Mouse (Mus musculus) urinary bladder, postnatal 14 days (tissue): ENCODE measurements around the gene Olfr699.
"Not testable (repeated sequence)": the region's sequence is repeated elsewhere in the genome, so short reads cannot be mapped to it uniquely, and the experiment has no call there.

Source experiments
- DNase-seq: peaks from one replicate; pipeline ENCODE4 v3.0.0; 2021; ENCODE audit warnings: low spot score

Olfr699 gene

GRCm38 (mm10) chr7:106793098-106793497 lies at the start of gene Olfr699:
Gene Olfr699, minus strand, starts transcription at chr7:106793198.
- no peak for DNase-seq

DNA sequence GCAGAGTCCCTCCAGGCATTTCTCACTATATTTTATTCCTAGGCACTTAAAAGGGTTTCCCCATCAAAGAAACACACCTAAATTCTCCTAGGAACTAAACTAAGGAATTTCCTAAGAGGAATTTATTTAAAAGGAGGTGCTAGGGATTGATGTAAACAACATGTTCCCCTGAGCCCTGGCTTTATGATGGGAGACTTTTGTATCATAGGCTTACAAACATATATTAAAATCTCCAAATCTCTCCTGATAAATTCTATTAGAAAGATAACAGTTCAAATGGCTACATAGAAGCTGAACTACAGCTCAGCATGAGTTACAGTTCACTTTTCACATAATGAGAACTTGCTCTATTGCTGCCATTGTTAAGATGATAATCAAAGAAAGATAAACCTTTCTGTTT lies 40.8 kb upstream of the Olfr699 start, which contains the start of gene Olfr702:
TSS of gene Olfr702 (minus strand) at position 101 of the 400 bp plus-strand sequence.
- DNase-seq: no peak

DNA sequence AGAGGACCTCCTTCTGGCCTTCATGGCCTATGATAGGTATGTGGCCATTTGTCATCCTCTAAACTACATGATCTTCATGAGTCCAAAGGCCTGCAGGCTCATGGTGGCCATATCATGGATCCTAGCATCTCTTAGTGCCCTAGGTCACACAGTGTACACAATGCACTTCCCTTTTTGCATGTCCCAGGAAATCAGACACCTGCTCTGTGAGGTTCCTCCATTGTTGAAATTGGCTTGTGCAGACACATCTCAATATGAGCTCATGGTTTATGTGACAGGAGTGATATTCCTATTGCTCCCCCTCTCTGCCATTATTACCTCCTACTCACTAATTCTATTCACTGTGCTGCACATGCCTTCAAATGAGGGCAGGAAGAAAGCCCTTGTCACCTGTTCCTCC lies 25.4 kb upstream of the Olfr699 start:
- DNase-seq: no peak

GRCm38 (mm10) chr7:106815775-106816174 lies 22.8 kb upstream of the Olfr699 start:
- no peak for DNase-seq

DNA sequence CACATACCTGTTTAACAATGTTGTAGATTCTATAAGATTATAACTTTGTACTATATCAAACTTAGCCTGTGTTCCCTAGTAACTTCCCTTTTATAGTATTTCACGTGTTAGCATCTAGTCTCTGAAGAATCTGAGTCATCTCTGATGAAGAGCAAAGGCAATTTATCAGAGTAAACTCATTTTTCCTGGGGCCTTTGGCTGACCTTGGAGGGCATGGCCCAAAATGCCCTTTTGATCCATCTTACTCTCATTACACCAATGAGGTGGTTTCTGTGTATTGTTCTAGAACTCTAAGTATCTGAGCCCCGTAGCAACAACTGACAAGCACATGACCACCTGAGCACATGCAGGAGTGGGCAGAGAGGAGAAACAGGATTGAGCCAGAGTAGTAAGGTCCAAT lies 20.8 kb upstream of the Olfr699 start, which contains the start of gene Olfr701:
TSS of gene Olfr701 (plus strand) at position 301 of the 400 bp plus-strand sequence.
- no peak for DNase-seq

GRCm38 (mm10) chr7:106808734-106809133 lies 15.7 kb upstream of the Olfr699 start, which contains the start of gene Olfr700:
Gene Olfr700, minus strand, starts transcription at chr7:106808834.
- DNase-seq: no peak

DNA sequence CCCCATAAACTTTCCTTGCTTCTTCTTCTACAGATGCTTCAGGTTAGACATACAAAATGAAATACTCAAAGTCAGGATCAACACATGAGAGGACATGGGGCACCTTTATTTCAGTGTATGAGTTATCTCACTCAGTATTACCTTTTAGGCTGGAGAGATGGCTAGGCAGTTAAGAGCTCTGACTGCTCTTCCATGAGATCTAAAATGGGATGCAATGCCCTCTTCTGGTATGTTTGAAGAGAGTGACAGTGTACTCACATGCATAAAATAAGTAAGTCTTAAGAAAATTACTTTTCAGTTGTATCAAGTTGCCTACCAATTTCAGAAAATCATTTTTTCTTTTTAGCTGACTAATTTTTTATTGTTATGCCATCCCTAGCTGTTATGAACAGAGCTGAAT lies 4.7 kb downstream of the Olfr699 start:
- no peak for DNase-seq

GRCm38 (mm10) chr7:106761008-106761407 lies 32.0 kb downstream of the Olfr699 start:
- not testable (repeated sequence) for DNase-seq

GRCm38 (mm10) chr7:106758800-106759199 lies 34.2 kb downstream of the Olfr699 start:
- DNase-seq: no peak

GRCm38 (mm10) chr7:106755297-106755696 lies 37.7 kb downstream of the Olfr699 start, which contains the start of gene Olfr698:
Gene Olfr698, minus strand, starts transcription at chr7:106755397.
- no peak for DNase-seq

- DNase-seq: no peak
These were observed 47.2 kb downstream of the Olfr699 start for GRCm38 (mm10) chr7:106745811-106746210.

GRCm38 (mm10) chr7:106742343-106742742 lies 50.7 kb downstream of the Olfr699 start, which contains the start of gene Olfr697:
Gene Olfr697, minus strand, starts transcription at chr7:106742443.
- no peak for DNase-seq
